Mouse (Mus musculus): Measurements from ENCODE around the gene Tsfm. TPM values are rescaled to one million over a fixed set of nuclear protein-coding genes. Genes with fewer than 3 reads are reported as not detected.
"Not testable (repeated sequence)": the region's sequence is repeated elsewhere in the genome, so short reads cannot be mapped to it uniquely, and the experiment has no call there.

Tsfm gene
- polyA plus RNA-seq, 1 experiment from 2014 or later = 42.3 TPM

DNA sequence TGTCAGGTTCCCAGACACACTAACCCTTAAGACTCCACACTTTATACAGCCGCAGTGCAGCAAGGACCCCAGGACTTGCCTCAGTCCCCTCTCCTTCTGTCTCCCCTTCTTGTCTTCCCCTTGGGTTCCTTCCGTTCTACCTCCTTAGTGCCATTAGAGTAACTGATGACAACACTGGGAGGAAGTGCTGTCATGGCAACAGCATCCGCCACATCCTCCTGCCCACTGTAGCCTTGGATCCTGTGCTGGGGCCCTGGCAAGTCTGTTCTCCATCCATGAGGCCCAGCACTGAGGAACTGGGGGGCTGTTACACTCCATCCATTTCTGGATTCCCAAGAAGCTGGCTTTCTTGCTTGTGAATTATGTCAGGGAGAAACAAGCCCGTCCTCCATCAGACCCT is 45.4 kb upstream of the Tsfm start:
- Histone ChIP-seq H3K4me2 (replicated peaks; ENCODE audit: low read depth, low read length) (no peak overlapping the region), H3K27me3 (replicated peaks; ENCODE audit: insufficient read depth, low read length) (peaks cover 37% of the 10 kb centered on the region), H3K4me3 (ENCODE audit: low read depth, low read length) (no peak overlapping the region), H3K27ac (ENCODE audit: low read length) (no peak overlapping the region), H3K36me3 (ENCODE audit: insufficient read depth, low read length) (no peaks in the 10 kb centered on the region), H3K9ac (replicated peaks; ENCODE audit: low read depth) (no peak overlapping the region), H3K9me3 (ENCODE audit: low read length) (no peaks in the 10 kb centered on the region), H3K4me1 (ENCODE audit: insufficient read depth, low read depth, low read length) (peaks cover 10% of the 10 kb centered on the region)
- WGBS = 27% methylated on average over 4 of the region's 4 CpGs
- no peak for DNase-seq (ENCODE audit: low spot score)
- ATAC-seq = no peak
- TF ChIP-seq CTCF (IDR thresholded peaks at IDR 0.05) (no peak), EP300 (IDR thresholded peaks at IDR 0.05) (no peak)

DNA sequence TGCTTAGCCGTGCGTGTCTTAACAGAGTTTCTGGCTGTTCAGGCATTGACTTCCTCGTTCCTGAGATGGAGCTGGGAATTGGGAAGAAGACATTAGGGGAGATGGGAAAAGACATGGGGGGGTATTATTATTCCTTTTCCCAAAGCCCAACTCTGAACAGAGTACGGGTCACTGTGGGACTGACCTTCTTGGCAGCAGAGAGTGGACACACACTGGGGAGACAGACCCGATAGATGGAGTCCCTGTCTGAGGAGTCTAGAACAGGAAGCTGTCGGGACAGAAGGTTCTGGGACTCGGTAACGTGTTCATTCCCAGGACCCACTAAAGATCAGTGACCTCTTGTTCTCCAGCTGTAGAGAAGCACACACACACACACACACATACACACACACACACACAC is 45.0 kb upstream of the Tsfm start:
- Histone ChIP-seq H3K27me3 (replicated peaks; ENCODE audit: insufficient read depth, low read length) (peaks cover 33% of the 10 kb centered on the region), H3K4me3 (ENCODE audit: low read depth, low read length) (no peak overlapping the region), H3K9me3 (ENCODE audit: low read length) (no peaks in the 10 kb centered on the region), H3K9ac (replicated peaks; ENCODE audit: low read depth) (no peak overlapping the region), H3K4me1 (ENCODE audit: insufficient read depth, low read depth, low read length) (peaks cover 13% of the 10 kb centered on the region; the same call in 1 of the 2 replicates), H3K4me2 (replicated peaks; ENCODE audit: low read depth, low read length) (no peak overlapping the region), H3K36me3 (ENCODE audit: insufficient read depth, low read length) (no peaks in the 10 kb centered on the region), H3K27ac (ENCODE audit: low read length) (no peak overlapping the region)
- ATAC-seq = no peak
- no peak for DNase-seq (ENCODE audit: low spot score)
- WGBS = 40% methylated on average over 8 of the region's 8 CpGs
- no peak for TF ChIP-seq EP300 (IDR thresholded peaks at IDR 0.05)
- TF ChIP-seq CTCF (IDR thresholded peaks at IDR 0.05) = no peak

DNA sequence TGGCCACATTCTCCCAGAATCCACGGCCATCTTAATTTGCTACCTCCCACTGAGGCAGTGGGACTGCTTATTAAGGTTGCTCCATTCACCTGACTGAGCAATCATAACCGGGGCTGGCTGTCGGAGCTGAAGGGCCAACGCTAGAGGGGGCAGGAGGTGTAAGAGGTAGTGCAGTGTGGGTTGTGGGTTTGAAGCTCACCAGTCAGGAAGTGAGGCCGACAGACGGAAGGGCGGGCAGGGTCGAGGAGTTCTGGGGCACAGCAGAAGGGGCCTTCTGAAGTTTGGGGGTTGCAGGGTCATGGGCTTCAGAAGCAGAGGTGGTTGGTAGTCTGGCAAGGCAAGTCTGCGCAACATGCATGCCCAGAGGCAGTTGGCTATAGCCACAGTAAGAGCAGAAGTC is 44.4 kb upstream of the Tsfm start, which contains the start of gene Agap2:
TSS of gene Agap2 (plus strand) at position 205 of the 400 bp plus-strand sequence.
- Histone ChIP-seq H3K27ac (ENCODE audit: low read length) (no peak within 1 kb of the TSS), H3K4me1 (ENCODE audit: insufficient read depth, low read depth, low read length) (peaks cover 14% of the 10 kb centered on the region; the same call in 1 of the 2 replicates), H3K9ac (replicated peaks; ENCODE audit: low read depth) (no peak within 1 kb of the TSS), H3K4me3 (ENCODE audit: low read depth, low read length) (no peak within 1 kb of the TSS), H3K4me2 (replicated peaks; ENCODE audit: low read depth, low read length) (no peak within 1 kb of the TSS), H3K36me3 (ENCODE audit: insufficient read depth, low read length) (no peaks in the 10 kb centered on the region), H3K9me3 (ENCODE audit: low read length) (no peaks in the 10 kb centered on the region), H3K27me3 (replicated peaks; ENCODE audit: insufficient read depth, low read length) (peaks cover 27% of the 10 kb centered on the region)
- ATAC-seq = no peak
- no peak for DNase-seq (ENCODE audit: low spot score)
- WGBS = 56% methylated on average over 9 of the region's 9 CpGs
- TF ChIP-seq EP300 (IDR thresholded peaks at IDR 0.05) (no peak), CTCF (IDR thresholded peaks at IDR 0.05) (0 out of 2 replicates have a peak, but pooled peaks have one; percentile 4)

DNA sequence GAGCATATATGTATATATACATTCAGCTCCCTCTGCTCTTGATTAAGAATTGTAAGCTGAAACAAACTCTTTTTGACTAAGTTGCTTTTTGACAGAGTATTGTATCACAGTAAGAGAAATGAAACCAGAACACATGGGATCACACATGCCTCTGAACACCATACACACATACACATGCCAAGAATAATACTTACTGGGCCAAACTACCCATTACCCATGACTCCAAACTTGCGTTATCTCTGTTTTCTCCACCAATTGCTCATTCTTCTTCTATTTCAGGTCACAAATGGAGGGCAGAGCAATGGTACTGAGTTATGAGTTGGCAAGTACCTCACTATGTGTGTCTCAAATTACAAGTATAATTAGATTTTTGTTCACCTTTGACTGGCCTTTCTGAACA is 43.3 kb upstream of the Tsfm start:
- 90% methylated on average over 1 of the region's 1 CpGs for WGBS
- H3K4me3 ChIP-seq (ENCODE audit: low read depth, low read length) = no peak overlapping the region
- TF ChIP-seq EP300 (IDR thresholded peaks at IDR 0.05) (no peak), CTCF (IDR thresholded peaks at IDR 0.05) (no peak)

DNA sequence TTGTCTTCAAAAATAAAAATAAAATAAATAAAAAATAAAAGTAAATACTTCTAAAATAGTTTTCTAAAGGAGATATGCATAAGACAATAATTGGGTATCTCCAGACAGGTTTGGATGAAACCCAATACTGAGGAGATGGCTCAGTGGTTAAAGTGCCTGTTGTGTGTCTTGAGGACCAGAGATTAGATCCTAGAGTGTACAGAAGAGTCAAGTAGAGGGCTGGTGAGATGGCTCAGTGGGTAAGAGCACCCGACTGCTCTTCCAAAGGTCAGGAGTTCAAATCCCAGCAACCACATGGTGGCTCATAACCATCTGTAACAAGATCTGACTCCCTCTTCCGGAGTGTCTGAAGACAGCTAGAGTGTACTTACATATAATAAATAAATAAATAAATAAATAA is 42.3 kb upstream of the Tsfm start:
- not testable (repeated sequence) for H3K4me2 ChIP-seq (replicated peaks; ENCODE audit: low read depth, low read length); H3K9ac ChIP-seq (replicated peaks; ENCODE audit: low read depth); H3K27me3 ChIP-seq (replicated peaks; ENCODE audit: insufficient read depth, low read length); H3K36me3 ChIP-seq (ENCODE audit: insufficient read depth, low read length); ATAC-seq; DNase-seq (ENCODE audit: low spot score); H3K27ac ChIP-seq (ENCODE audit: low read length); H3K9me3 ChIP-seq (ENCODE audit: low read length); H3K4me3 ChIP-seq (ENCODE audit: low read depth, low read length)
- peaks cover 11% of the 10 kb centered on the region; the same call in 1 of the 2 replicates for H3K4me1 ChIP-seq (ENCODE audit: insufficient read depth, low read depth, low read length)
- 78% methylated on average over 2 of the region's 2 CpGs for WGBS

More for the DNA sequence above, 43.3 kb upstream of the Tsfm start:
- Histone ChIP-seq H3K27me3 (replicated peaks; ENCODE audit: insufficient read depth, low read length) (peaks cover 16% of the 10 kb centered on the region), H3K36me3 (ENCODE audit: insufficient read depth, low read length) (no peaks in the 10 kb centered on the region), H3K4me1 (ENCODE audit: insufficient read depth, low read depth, low read length) (peaks cover 11% of the 10 kb centered on the region; the same call in 1 of the 2 replicates), H3K9ac (replicated peaks; ENCODE audit: low read depth) (no peak overlapping the region), H3K4me2 (replicated peaks; ENCODE audit: low read depth, low read length) (no peak overlapping the region), H3K27ac (ENCODE audit: low read length) (no peak overlapping the region), H3K9me3 (ENCODE audit: low read length) (no peaks in the 10 kb centered on the region)
- DNase-seq (ENCODE audit: low spot score) (no peak), ATAC-seq (no peak)

DNA sequence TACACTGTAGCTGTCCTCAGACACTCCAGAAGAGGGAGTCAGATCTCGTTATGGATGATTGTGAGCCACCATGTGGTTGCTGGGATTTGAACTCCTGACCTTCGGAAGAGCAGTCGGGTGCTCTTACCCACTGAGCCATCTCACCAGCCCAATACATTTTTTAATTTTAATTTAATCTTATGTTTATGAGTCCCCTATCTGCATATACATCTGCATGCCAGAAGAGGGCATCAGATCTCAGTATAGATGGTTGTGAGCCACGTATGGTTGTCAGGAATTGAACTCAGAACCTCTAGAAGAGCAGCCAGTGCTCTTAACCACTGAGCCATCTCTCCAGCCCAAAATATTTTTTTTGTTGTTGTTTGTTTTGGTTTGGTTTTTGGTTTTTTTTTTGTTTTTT is 41.6 kb upstream of the Tsfm start:
- H3K27ac ChIP-seq (ENCODE audit: low read length) = not testable (repeated sequence)
- WGBS = 86% methylated on average over 4 of the region's 4 CpGs

DNA sequence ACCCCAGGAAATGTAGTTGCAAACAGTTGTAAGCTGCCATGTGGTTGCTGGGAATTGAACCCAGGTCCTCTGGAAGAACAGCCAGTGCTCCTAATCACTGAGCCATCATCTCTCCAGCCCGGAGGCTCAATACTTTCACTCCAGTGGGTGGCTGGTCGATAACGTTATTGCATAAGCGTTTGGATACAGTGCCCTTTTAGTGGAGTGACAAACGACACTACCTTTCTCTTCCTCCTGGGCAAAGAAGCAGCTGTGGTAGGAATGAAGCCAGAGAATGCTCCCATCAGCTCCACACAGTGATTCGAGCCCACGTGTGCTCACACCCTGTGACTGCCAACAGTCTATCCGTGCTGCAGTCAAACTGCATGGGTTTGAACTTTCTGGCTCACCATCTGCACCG is 40.6 kb upstream of the Tsfm start:
- Histone ChIP-seq H3K4me3 (ENCODE audit: low read depth, low read length) (no peak overlapping the region), H3K9me3 (ENCODE audit: low read length) (no peaks in the 10 kb centered on the region), H3K9ac (replicated peaks; ENCODE audit: low read depth) (no peak overlapping the region; the same call in 1 of the 2 replicates), H3K4me1 (ENCODE audit: insufficient read depth, low read depth, low read length) (peaks cover 11% of the 10 kb centered on the region; the same call in 1 of the 2 replicates), H3K27me3 (replicated peaks; ENCODE audit: insufficient read depth, low read length) (no peaks in the 10 kb centered on the region), H3K4me2 (replicated peaks; ENCODE audit: low read depth, low read length) (peak overlapping the region; percentile 77), H3K36me3 (ENCODE audit: insufficient read depth, low read length) (peaks cover 16% of the 10 kb centered on the region), H3K27ac (ENCODE audit: low read length) (no peak overlapping the region)
- ATAC-seq (no peak), DNase-seq (ENCODE audit: low spot score) (no peak)
- TF ChIP-seq CTCF (IDR thresholded peaks at IDR 0.05) = no peak
- TF ChIP-seq EP300 (IDR thresholded peaks at IDR 0.05) = no peak
- 70% methylated on average over 9 of the region's 9 CpGs for WGBS

More for the DNA sequence above, 41.6 kb upstream of the Tsfm start:
- not testable (repeated sequence) for H3K4me2 ChIP-seq (replicated peaks; ENCODE audit: low read depth, low read length); H3K9ac ChIP-seq (replicated peaks; ENCODE audit: low read depth); H3K9me3 ChIP-seq (ENCODE audit: low read length); H3K36me3 ChIP-seq (ENCODE audit: insufficient read depth, low read length); DNase-seq (ENCODE audit: low spot score); ATAC-seq; H3K27me3 ChIP-seq (replicated peaks; ENCODE audit: insufficient read depth, low read length); H3K4me3 ChIP-seq (ENCODE audit: low read depth, low read length)
- TF ChIP-seq CTCF (IDR thresholded peaks at IDR 0.05) = peak; percentile 30; the same call in 1 of the 2 replicates
- H3K4me1 ChIP-seq (ENCODE audit: insufficient read depth, low read depth, low read length) = peaks cover 11% of the 10 kb centered on the region; the same call in 1 of the 2 replicates
